Mouse (Mus musculus): ENCODE measurements at regions not wholly inside any gene's neighbourhood (a gene's known extent, or its start where the extent isn't known, plus 50 kb on each side); places are given as distances from the start of the nearest gene placed in this dataset.
A peak's percentile ranks its signal among the peaks of the same experiment; 100 is the strongest.
"Not testable (repeated sequence)": the region's sequence is repeated elsewhere in the genome, so short reads cannot be mapped to it uniquely, and the experiment has no call there.

DNA sequence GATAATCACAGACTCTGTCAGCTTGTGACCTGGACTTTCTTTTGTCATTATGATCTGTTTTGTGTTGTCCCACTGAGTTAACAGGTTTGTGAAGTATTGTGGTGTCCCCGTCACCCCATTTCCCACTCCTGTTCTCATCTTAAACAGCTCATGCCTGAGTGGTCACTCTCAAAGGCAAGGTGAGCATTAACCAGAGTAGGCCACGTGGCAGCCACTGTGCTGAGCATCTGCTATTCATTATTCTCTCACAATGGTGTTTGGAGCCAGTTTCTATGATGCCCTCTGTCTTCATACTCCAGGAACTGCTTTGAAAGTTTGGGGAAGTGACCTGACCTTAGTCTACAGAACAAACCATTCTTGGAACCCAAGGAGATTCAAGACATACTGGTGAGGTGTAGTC lies 198.9 kb upstream of the Gm37988 start:
- no peak overlapping the region for H3K9ac ChIP-seq (ENCODE audit: low read length)
- ATAC-seq (ENCODE audit: low read depth), result no peak

DNA sequence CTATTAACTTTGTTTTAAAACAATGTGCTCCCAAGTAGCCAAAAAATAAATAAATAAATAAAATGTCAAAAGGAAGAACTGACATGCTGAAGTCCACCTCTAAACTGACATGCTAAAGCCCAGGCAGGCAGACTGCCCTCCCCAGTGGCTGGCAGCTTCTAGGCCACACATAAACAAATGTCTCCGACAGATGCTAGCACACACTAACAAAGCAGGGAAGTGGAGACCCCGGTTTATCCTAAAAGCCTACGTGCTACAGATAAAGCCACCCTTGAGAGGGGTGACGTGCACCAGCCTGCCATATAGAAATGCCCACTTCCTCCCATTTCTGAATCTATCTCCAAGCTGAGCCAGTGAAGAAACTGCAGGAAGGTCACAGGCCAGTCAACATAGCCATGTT lies 194.4 kb upstream of the Gm37988 start:
- 26% methylated on average over 4 of the region's 4 CpGs for WGBS

More for the DNA sequence above, 198.9 kb upstream of the Gm37988 start:
- H3K36me3 ChIP-seq (ENCODE audit: control insufficient read depth, insufficient read depth, low read length), result no peaks in the 10 kb centered on the region
- no peak overlapping the region for H3K4me2 ChIP-seq (ENCODE audit: low read depth, low read length)
- no peak overlapping the region for H3K4me3 ChIP-seq (ENCODE audit: low read length)
- H3K4me1 ChIP-seq (replicated peaks; ENCODE audit: control insufficient read depth, insufficient read depth, low read length), result no peaks in the 10 kb centered on the region
- no peaks in the 10 kb centered on the region for H3K27me3 ChIP-seq (ENCODE audit: control insufficient read depth, insufficient read depth, low read depth, low read length)
- 70% methylated on average over 2 of the region's 2 CpGs for WGBS
- no peak overlapping the region for H3K27ac ChIP-seq (ENCODE audit: low read length)
- no peaks in the 10 kb centered on the region; the same call in 1 of the 2 replicates for H3K9me3 ChIP-seq (ENCODE audit: control insufficient read depth, low read length)

DNA sequence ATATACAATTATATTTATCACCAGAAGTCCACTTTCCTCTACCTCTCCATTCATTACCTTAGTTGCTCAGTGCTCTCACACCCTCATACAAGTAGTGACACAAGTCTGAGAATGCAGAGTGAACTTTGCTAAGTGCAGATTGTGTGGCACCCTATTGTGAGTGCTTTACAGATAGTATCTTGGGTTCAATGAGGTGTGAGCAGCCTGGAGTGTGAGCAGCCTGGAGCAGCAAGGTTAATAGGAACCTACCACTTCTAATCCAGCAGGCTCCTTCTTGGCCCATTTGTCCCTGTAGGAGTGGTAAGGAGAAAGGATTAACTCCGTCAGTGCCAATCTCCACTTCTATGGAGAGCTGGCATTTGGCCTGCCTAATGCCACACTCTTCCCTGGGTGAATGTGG lies 192.4 kb upstream of the Gm37988 start:
- Histone ChIP-seq H3K27ac (ENCODE audit: low read length) (no peak overlapping the region), H3K27me3 (ENCODE audit: control insufficient read depth, insufficient read depth, low read depth, low read length) (no peaks in the 10 kb centered on the region), H3K36me3 (ENCODE audit: control insufficient read depth, insufficient read depth, low read length) (no peaks in the 10 kb centered on the region), H3K4me2 (ENCODE audit: low read depth, low read length) (no peak overlapping the region), H3K4me3 (ENCODE audit: low read length) (no peak overlapping the region), H3K4me1 (replicated peaks; ENCODE audit: control insufficient read depth, insufficient read depth, low read length) (peaks cover 10% of the 10 kb centered on the region), H3K9me3 (ENCODE audit: control insufficient read depth, low read length) (no peaks in the 10 kb centered on the region), H3K9ac (ENCODE audit: low read length) (no peak overlapping the region)
- no peak for ATAC-seq (ENCODE audit: low read depth)
- 83% methylated on average over 1 of the region's 1 CpGs for WGBS

More for the DNA sequence above, 194.4 kb upstream of the Gm37988 start:
- Histone ChIP-seq H3K9ac (ENCODE audit: low read length) (no peak overlapping the region), H3K27me3 (ENCODE audit: control insufficient read depth, insufficient read depth, low read depth, low read length) (no peaks in the 10 kb centered on the region), H3K4me3 (ENCODE audit: low read length) (no peak overlapping the region), H3K4me1 (replicated peaks; ENCODE audit: control insufficient read depth, insufficient read depth, low read length) (peaks cover 10% of the 10 kb centered on the region), H3K36me3 (ENCODE audit: control insufficient read depth, insufficient read depth, low read length) (no peaks in the 10 kb centered on the region), H3K4me2 (ENCODE audit: low read depth, low read length) (no peak overlapping the region), H3K9me3 (ENCODE audit: control insufficient read depth, low read length) (no peaks in the 10 kb centered on the region; the same call in 1 of the 2 replicates), H3K27ac (ENCODE audit: low read length) (peak overlapping the region; percentile 0)
- ATAC-seq (ENCODE audit: low read depth), result peak; percentile 71

DNA sequence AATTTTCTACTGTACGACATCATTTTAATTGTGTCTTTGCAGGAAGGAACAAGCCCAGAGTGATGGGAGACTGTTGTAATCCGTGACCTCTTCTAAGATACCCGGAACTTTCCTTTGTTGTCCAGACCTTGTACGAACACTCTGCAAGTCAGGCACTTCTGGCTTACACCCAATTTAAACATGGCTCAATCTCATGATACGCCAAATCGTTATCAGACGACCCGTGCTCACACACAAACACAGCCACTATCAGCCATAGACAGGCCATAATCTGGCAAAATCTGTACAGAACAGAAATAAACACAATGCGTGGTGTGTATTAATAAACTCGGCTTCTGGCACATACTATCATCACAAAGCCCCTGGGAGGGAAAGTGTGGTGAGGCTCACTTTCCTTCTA lies 190.2 kb upstream of the Gm37988 start:
- ATAC-seq (ENCODE audit: low read depth), result peak; percentile 56

DNA sequence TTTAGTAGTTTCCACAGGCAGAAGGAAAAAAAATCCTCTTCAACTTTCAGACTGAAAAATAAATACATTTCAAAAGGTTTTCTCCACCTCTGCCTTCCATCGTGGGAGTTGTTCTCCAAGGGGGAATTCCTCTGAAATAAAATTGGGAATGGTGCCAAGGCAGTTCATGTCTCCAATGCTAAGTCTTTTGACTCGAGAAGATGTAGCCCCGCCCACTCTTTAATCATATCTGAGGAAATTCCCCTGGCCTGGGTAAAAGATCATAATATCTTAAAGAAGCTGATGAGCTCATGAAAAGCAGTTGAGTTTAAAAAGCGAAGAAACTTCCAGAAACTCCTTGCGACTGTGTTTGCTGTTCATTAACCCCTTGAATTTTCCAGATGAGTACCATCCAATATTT lies 185.3 kb upstream of the Gm37988 start:
- H3K4me1 ChIP-seq (replicated peaks; ENCODE audit: control insufficient read depth, insufficient read depth, low read length), result peaks cover 5% of the 10 kb centered on the region
- peak overlapping the region; percentile 57; the same call in 1 of the 2 replicates for H3K27ac ChIP-seq (ENCODE audit: low read length)
- H3K9me3 ChIP-seq (ENCODE audit: control insufficient read depth, low read length), result no peaks in the 10 kb centered on the region
- no peak overlapping the region for H3K4me3 ChIP-seq (ENCODE audit: low read length)
- no peaks in the 10 kb centered on the region for H3K36me3 ChIP-seq (ENCODE audit: control insufficient read depth, insufficient read depth, low read length)
- H3K9ac ChIP-seq (ENCODE audit: low read length), result no peak overlapping the region
- no peaks in the 10 kb centered on the region for H3K27me3 ChIP-seq (ENCODE audit: control insufficient read depth, insufficient read depth, low read depth, low read length)
- 16% methylated on average over 5 of the region's 5 CpGs for WGBS
- no peak overlapping the region for H3K4me2 ChIP-seq (ENCODE audit: low read depth, low read length)
- peak; percentile 70 for ATAC-seq (ENCODE audit: low read depth)

More for the DNA sequence above, 190.2 kb upstream of the Gm37988 start:
- Histone ChIP-seq H3K9me3 (ENCODE audit: control insufficient read depth, low read length) (no peaks in the 10 kb centered on the region), H3K36me3 (ENCODE audit: control insufficient read depth, insufficient read depth, low read length) (no peaks in the 10 kb centered on the region), H3K4me1 (replicated peaks; ENCODE audit: control insufficient read depth, insufficient read depth, low read length) (peaks cover 12% of the 10 kb centered on the region), H3K27me3 (ENCODE audit: control insufficient read depth, insufficient read depth, low read depth, low read length) (no peaks in the 10 kb centered on the region), H3K9ac (ENCODE audit: low read length) (no peak overlapping the region), H3K27ac (ENCODE audit: low read length) (peak overlapping the region; percentile 20; the same call in 1 of the 2 replicates), H3K4me2 (ENCODE audit: low read depth, low read length) (no peak overlapping the region), H3K4me3 (ENCODE audit: low read length) (no peak overlapping the region)
- WGBS, result 20% methylated on average over 10 of the region's 10 CpGs

DNA sequence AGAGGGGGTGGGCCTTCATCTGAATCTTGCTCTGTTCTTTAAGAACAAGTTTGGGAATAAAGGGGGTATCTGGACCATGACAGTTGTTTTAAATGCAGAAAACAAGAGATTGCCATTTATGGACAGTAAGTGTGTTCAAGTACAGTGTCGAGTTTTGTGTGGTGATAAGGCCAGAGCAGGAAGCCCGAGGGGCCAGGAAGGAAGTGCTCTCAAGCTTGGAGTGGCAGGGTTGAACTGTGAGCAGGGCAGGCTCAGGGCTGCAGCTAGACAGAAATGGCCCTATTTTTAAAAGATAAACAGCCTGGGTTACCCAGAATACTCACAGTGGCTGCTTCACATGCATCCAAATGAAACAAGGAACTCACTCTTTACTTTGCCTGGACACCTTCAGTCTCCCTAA lies 184.4 kb upstream of the Gm37988 start:
- 15% methylated on average over 2 of the region's 2 CpGs for WGBS
- Histone ChIP-seq H3K4me2 (ENCODE audit: low read depth, low read length) (no peak overlapping the region), H3K27me3 (ENCODE audit: control insufficient read depth, insufficient read depth, low read depth, low read length) (no peaks in the 10 kb centered on the region), H3K9ac (ENCODE audit: low read length) (no peak overlapping the region), H3K4me1 (replicated peaks; ENCODE audit: control insufficient read depth, insufficient read depth, low read length) (peaks cover 3% of the 10 kb centered on the region; the same call in 1 of the 2 replicates), H3K36me3 (ENCODE audit: control insufficient read depth, insufficient read depth, low read length) (no peaks in the 10 kb centered on the region), H3K27ac (ENCODE audit: low read length) (peak overlapping the region; percentile 57), H3K4me3 (ENCODE audit: low read length) (no peak overlapping the region), H3K9me3 (ENCODE audit: control insufficient read depth, low read length) (no peaks in the 10 kb centered on the region)
- peak; percentile 85 for ATAC-seq (ENCODE audit: low read depth)

DNA sequence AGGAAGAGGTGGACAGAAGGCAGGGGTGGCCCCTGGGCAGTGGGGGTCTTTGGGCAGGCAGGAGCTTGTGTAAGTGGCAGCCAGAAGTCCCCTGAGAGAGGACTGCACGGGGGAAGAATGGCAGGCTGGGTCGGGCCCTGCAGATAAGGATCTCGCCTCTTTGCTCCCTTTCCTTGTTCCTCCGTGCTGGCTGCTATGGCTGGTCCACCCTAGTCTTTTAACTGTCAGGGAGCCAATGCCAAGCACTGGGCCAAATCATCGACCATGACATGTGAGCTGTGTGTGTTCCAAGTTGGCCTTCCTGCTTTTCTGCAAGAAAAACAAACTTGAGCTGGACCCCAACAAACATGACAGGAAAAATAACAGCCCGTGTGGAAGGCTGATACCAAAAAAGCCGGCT lies 153.8 kb upstream of the Gm37988 start:
- Histone ChIP-seq H3K4me2 (ENCODE audit: low read depth, low read length) (no peak overlapping the region), H3K27me3 (ENCODE audit: control insufficient read depth, insufficient read depth, low read depth, low read length) (no peaks in the 10 kb centered on the region), H3K9ac (ENCODE audit: low read length) (no peak overlapping the region), H3K27ac (ENCODE audit: low read length) (no peak overlapping the region), H3K4me1 (replicated peaks; ENCODE audit: control insufficient read depth, insufficient read depth, low read length) (no peaks in the 10 kb centered on the region), H3K9me3 (ENCODE audit: control insufficient read depth, low read length) (no peaks in the 10 kb centered on the region), H3K4me3 (ENCODE audit: low read length) (no peak overlapping the region), H3K36me3 (ENCODE audit: control insufficient read depth, insufficient read depth, low read length) (no peaks in the 10 kb centered on the region)
- ATAC-seq (ENCODE audit: low read depth), result no peak
- 22% methylated on average over 6 of the region's 7 CpGs for WGBS

DNA sequence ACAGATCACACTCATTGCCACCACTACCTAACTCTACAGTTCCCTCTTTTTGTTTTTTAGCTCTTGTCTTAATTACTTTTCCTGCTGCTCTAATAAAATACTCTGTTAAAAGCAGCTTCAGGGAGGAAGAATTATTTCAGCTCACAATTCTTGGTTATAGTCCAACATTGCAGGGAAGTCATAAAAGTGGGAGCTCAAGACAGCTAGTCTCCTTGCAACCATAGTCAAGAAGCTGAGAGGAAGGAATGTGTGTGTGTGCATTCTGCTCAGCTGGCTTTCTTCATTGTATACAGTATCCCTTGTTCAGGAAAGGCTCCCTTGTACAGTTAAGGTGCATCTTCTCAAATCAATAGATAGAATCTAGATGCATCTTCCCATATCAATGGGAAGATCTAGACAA lies 152.4 kb upstream of the Gm37988 start:
- ATAC-seq (ENCODE audit: low read depth), result no peak
- Histone ChIP-seq H3K27me3 (ENCODE audit: control insufficient read depth, insufficient read depth, low read depth, low read length) (no peaks in the 10 kb centered on the region), H3K27ac (ENCODE audit: low read length) (no peak overlapping the region)

DNA sequence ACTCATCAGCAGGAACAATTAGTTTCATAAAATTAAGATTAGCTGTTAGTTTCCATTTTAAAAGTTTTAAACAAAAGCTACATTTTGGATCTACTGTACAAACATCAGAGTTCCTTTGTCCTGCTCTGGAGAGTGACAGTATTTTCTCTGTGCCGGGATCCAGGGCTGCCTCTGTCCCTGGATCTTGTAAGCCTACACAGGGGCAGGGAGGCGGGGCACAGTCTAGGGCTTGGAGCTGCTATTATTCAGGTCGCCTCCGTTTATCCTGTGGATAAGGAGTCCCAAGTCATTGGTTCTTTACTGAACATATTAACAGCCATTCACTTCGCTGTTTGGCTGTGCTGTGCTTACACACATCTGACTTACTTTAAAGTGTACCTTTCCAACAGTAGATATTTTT lies 150.8 kb upstream of the Gm37988 start:
- no peak overlapping the region for H3K9ac ChIP-seq (ENCODE audit: low read length)
- H3K9me3 ChIP-seq (ENCODE audit: control insufficient read depth, low read length), result no peaks in the 10 kb centered on the region
- no peak for ATAC-seq (ENCODE audit: low read depth)
- H3K4me1 ChIP-seq (replicated peaks; ENCODE audit: control insufficient read depth, insufficient read depth, low read length), result no peaks in the 10 kb centered on the region
- H3K4me2 ChIP-seq (ENCODE audit: low read depth, low read length), result no peak overlapping the region
- H3K27me3 ChIP-seq (ENCODE audit: control insufficient read depth, insufficient read depth, low read depth, low read length), result no peaks in the 10 kb centered on the region
- 39% methylated on average over 5 of the region's 5 CpGs for WGBS
- no peak overlapping the region for H3K27ac ChIP-seq (ENCODE audit: low read length)
- no peaks in the 10 kb centered on the region for H3K36me3 ChIP-seq (ENCODE audit: control insufficient read depth, insufficient read depth, low read length)
- no peak overlapping the region for H3K4me3 ChIP-seq (ENCODE audit: low read length)

More for the DNA sequence above, 152.4 kb upstream of the Gm37988 start:
- no peak overlapping the region for H3K4me2 ChIP-seq (ENCODE audit: low read depth, low read length)
- no peaks in the 10 kb centered on the region for H3K36me3 ChIP-seq (ENCODE audit: control insufficient read depth, insufficient read depth, low read length)
- no peaks in the 10 kb centered on the region for H3K9me3 ChIP-seq (ENCODE audit: control insufficient read depth, low read length)
- H3K4me1 ChIP-seq (replicated peaks; ENCODE audit: control insufficient read depth, insufficient read depth, low read length), result no peaks in the 10 kb centered on the region
- H3K9ac ChIP-seq (ENCODE audit: low read length), result no peak overlapping the region
- no peak overlapping the region for H3K4me3 ChIP-seq (ENCODE audit: low read length)

DNA sequence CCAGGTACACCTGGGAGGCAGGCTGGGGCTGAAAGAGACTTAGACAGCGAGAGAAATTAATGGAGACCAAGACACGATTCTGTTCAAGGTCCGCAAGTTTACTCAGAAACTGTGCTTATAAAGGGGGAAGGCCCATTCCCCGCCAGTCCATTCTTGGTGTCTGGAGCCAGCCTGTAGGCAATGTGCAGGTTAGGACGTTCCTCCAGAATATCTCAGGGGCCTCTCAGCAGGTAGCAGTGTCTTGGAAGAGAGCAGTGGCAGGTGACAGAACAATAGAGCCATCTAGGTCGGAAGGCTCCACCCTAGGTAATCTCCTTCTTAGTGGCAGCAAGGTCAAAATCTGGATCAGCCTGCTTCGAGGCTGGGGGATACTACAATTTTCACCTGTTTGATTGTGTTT lies 147.6 kb upstream of the Gm37988 start:
- not testable (repeated sequence) for H3K9ac ChIP-seq (ENCODE audit: low read length); H3K9me3 ChIP-seq (ENCODE audit: control insufficient read depth, low read length); H3K4me1 ChIP-seq (replicated peaks; ENCODE audit: control insufficient read depth, insufficient read depth, low read length); H3K27me3 ChIP-seq (ENCODE audit: control insufficient read depth, insufficient read depth, low read depth, low read length); H3K4me3 ChIP-seq (ENCODE audit: low read length); H3K27ac ChIP-seq (ENCODE audit: low read length); H3K36me3 ChIP-seq (ENCODE audit: control insufficient read depth, insufficient read depth, low read length); ATAC-seq (ENCODE audit: low read depth); H3K4me2 ChIP-seq (ENCODE audit: low read depth, low read length)
- 73% methylated on average over 7 of the region's 7 CpGs for WGBS

Data from lung, embryonic 16.5 days (tissue).